Mouse (Mus musculus) spleen, adult 2 months (tissue): ENCODE results near the gene Tenm3.

ENCODE experiments used
- CTCF ChIP-seq: fragments of 200-500 bp; IDR thresholded peaks from 2 replicates; pipeline ENCODE4 v1.5.1; 2011; ENCODE audit warnings: mild to moderate bottlenecking, inconsistent platforms; ENCODE audit not compliant: insufficient read depth, insufficient read length, insufficient replicate concordance; ENCODE audit errors: extremely low read depth
- POLR2A ChIP-seq: fragments of 200-500 bp; IDR thresholded peaks from 2 replicates; pipeline ENCODE4 v1.6.1; 2011; ENCODE audit warnings: low read depth, low read length, inconsistent platforms

DNA sequence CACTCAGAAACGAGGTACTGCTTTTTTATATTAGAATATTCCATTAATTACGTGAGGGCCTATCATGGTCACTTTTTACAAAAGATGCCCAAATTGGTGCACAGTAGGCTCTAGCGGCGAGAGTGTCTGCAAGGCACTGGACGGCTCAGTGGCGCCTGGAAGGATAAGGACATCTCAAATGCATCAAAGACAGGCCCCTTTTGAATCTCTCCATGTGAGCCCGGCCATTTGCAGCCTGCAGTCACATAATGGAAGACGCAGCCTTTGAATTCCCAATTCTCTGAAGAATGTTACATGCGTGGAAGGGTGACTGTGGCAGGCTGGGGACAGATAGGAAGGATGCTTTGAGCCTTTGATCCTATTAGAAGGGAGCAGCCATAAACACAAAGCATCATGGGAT is 631.8 kb downstream of the Tenm3 start:
- TF ChIP-seq CTCF (no peak), POLR2A (no peak)
